Mouse (Mus musculus) c-Kit-negative CD71-positive TER-119-positive erythroid progenitor cells, embryonic 14.5 days (primary cell): ENCODE results near the gene Fbrsl1.
A peak's percentile ranks its signal among the peaks of the same experiment; 100 is the strongest.

Source experiments
- DNase-seq: peaks from one replicate; pipeline ENCODE4 v3.0.0-alpha.2; 2013; ENCODE audit warnings: low read depth, low spot score

Fbrsl1 gene

GRCm38 (mm10) chr5:110363822-110364545 is 84.3 kb downstream of the Fbrsl1 start:
- DNase-seq = no peak

- DNase-seq = no peak
Observed at GRCm38 (mm10) chr5:110363179-110363821, 85.0 kb downstream of the Fbrsl1 start.

- no peak for DNase-seq
Observed at GRCm38 (mm10) chr5:110362813-110363178, 85.5 kb downstream of the Fbrsl1 start.

GRCm38 (mm10) chr5:110361465-110361864 is 86.8 kb downstream of the Fbrsl1 start:
- DNase-seq = no peak

- peak; percentile 56 for DNase-seq
Observed at GRCm38 (mm10) chr5:110357531-110358179, 90.6 kb downstream of the Fbrsl1 start.

GRCm38 (mm10) chr5:110354716-110355115 is 93.6 kb downstream of the Fbrsl1 start:
- DNase-seq = no peak

GRCm38 (mm10) chr5:110347006-110347405 is 101.3 kb downstream of the Fbrsl1 start:
- DNase-seq = no peak

- DNase-seq = no peak
Observed at GRCm38 (mm10) chr5:110345553-110345952, 102.8 kb downstream of the Fbrsl1 start.

- DNase-seq = no peak
Observed at GRCm38 (mm10) chr5:110344524-110344923, 103.8 kb downstream of the Fbrsl1 start, which contains the start of gene Lrcol1. Lrcol1 (plus strand) TSS chr5:110344730.

- DNase-seq = no peak
Observed at GRCm38 (mm10) chr5:110342648-110343284, 105.5 kb downstream of the Fbrsl1 start, which contains the start of gene P2rx2. P2rx2 (minus strand) TSS chr5:110343212.

- DNase-seq = no peak
Observed at GRCm38 (mm10) chr5:110338792-110339191, 109.5 kb downstream of the Fbrsl1 start.

GRCm38 (mm10) chr5:110330508-110330907 is 117.8 kb downstream of the Fbrsl1 start:
- DNase-seq = no peak

GRCm38 (mm10) chr5:110313127-110313526 is 135.2 kb downstream of the Fbrsl1 start:
- no peak for DNase-seq
